Mouse (Mus musculus): ENCODE measurements at regions not wholly inside any gene's neighbourhood (a gene's known extent, or its start where the extent isn't known, plus 50 kb on each side); places are given as distances from the start of the nearest gene placed in this dataset.
A peak's percentile ranks its signal among the peaks of the same experiment; 100 is the strongest.

DNA sequence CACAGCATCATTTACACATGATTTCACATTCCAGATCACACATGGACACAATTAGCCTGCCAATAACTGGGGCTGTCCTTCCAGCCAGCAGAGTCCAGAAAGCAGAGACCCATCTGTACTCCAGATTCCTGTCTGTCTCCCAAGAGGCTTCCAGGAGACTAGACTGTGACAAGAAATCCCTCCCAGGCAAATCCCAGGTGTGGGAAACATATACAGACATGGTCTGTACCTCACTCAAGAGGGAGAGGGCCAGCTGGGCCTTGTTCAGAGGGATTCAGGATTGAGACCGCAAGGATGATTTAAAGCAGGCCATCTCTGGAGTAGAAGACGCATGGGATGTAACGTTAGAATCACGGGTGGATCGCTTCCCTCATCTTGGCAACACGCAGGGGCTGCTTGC, 182.7 kb upstream of the Prr30 start:
- DNase-seq (ENCODE audit: low spot score in 2 of 2), result no peak

DNA sequence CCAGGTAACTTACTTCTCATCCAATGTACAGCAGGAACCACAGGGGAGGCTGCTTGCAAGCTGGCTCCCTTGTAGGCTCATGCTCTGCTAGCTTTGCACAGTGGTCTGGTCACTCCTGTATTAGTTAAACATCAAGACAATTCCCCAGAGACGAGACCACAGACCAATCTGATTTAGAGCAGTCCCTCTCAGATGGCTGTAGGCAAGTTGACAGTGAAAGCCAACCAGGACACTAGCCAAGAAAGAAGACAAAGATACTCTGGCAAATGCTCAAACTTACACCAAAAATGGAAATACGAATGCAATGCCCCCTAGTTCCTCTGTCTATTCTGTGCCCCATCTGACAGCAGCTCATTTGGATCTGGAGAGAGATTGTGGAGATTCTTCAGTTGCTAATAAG, 181.8 kb upstream of the Prr30 start:
- no peak for DNase-seq (ENCODE audit: low spot score in 2 of 2)

DNA sequence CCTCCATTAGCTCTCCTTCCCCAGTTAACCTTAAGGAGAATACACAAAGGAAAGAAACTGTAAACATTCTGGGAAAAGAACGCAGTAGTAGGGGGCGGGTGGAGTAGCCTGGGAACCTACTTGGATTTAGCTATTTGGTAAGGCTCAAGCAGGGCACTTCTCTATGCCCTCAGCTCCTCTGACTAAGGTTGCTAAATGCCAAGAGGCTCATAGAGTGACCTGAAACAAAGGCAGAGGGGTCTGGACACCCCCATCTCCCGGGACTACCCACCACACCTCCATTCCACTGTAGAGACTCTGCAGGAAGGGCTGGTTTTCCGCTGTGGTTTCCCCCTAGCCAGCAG, 179.5 kb upstream of the Prr30 start:
- DNase-seq (ENCODE audit: low spot score in 2 of 2), result no peak

DNA sequence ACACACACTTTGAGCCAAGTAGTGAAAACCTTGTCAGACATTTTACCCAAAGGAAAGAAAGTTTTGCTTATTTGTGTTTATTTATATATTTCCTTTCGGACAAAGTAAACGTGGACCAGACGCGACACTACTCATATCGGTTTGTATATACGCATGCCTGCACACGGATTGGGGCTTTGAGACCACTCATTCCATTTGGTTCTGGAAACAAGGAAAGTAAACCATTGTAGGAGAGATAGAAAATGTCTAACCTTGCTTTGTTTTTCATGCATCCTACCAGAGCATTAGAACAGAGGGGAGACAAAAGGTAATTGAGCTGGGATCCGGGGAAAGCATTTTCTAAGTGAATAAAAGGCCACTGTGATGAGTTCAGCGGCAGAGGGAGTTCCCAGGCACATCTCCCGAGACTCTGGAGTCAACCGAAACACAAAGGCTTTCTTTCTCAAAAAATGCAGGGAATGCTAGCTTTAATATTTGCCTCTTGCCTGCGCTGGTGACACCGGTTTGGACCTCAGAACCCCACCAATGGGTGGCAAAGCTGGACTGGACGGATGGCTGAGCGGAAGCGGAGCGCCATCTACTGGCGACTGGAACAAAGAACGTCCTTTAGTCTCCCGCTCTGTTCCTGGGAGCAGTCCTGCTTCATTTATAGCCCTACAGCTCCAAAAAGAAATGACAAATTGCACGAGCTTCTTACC, 179.0 kb upstream of the Prr30 start:
- DNase-seq (ENCODE audit: low spot score in 2 of 2), result peak; percentile 74 to 88

DNA sequence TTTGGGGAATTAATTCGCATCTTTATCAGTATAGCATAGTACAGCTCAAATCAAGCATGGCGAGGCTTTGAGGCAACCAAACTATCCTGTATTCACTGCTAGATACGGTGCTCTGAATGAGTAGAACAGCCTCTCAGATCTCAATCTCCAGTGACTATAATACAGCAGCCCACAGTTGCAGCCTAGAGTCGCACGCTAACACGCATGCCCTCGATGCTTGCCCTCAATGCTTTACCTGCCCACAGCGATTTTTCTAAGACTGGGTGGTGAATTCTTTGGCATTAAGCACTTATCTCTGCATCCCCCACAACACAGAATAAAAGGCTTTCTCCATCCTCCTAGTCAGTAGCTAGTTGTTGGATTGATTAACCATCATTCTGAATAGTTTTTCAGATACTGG, 178.4 kb upstream of the Prr30 start:
- no peak for DNase-seq (ENCODE audit: low spot score in 2 of 2)

DNA sequence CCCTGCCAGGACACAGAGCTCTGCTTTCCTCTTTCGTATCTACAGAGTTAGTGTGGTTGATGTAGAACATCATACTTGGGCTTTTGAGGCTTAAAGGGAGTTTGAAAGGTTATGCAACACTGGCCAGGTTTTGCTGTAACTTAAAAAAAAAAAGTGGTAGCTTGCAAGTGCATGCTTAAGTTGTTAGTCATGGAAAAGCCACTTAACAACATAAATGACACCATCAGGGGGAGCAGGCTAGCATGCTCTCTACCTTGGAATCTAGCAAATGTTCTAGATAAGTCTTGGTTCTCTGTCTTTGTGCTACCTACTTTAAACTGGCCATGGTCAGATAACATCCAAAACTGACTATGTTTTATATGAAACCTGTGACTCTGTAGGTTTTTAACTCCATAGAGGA, 176.6 kb upstream of the Prr30 start:
- no peak for DNase-seq (ENCODE audit: low spot score in 2 of 2)

DNA sequence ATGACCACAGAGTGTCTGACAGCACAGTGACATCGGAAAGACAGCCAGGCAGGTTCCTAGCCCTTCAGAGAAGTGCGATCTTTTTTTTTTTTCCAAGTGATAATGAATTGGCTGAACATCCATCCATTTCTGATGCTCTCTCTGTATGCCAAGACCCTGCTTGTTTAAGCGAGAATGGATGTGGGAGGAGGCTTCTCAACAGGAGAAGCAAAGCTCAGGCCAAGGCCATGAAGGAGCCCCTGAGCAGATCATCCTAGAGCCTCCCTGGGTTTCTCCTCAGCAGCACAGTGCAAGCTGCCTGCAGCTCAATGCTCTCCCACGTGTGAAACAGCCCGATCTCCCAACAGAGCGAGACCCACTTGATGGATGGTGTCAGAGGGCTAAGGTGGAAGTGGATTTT, 175.7 kb upstream of the Prr30 start:
- no peak for DNase-seq (ENCODE audit: low spot score in 2 of 2)

DNA sequence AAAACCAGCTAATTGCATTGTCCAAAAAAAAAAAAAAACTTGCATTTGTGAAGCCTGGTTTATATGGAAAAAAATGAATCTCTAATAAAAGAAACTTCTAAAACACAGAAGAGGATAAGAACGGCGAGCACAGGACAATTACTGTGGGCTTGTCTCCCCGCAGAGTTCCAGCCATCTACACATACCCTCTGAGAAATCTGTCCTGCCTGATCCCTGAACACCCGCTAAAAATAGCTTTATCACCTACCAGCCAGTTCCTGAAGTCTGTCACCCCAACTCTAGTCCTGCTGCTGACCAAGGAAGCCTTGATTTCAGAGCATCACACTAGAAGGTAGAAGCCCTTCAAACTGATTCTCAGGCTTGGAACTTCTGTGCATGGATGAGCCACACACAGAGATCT, 173.7 kb upstream of the Prr30 start:
- DNase-seq (ENCODE audit: low spot score in 2 of 2), result no peak

DNA sequence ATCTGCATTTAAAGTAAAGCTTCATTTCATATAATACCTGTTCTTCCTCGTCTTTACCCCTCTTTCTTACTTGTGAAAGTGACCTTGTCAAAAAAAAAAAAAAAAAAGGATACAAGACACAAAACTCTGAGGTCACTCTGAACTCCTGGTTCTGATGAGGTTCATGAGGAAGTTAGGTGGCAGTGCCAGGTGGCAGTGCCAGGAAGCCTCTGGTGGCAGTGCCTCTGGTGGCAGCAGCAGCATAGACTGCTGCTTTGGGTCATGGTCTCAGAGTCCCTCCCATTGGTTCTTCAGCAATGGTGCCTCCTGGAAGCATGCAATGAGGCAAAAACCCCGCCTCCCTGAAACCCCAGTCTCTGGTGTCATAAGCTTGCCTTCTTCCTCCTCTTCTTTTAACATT, 159.7 kb upstream of the Prr30 start:
- DNase-seq (ENCODE audit: low spot score in 2 of 2), result no peak

DNA sequence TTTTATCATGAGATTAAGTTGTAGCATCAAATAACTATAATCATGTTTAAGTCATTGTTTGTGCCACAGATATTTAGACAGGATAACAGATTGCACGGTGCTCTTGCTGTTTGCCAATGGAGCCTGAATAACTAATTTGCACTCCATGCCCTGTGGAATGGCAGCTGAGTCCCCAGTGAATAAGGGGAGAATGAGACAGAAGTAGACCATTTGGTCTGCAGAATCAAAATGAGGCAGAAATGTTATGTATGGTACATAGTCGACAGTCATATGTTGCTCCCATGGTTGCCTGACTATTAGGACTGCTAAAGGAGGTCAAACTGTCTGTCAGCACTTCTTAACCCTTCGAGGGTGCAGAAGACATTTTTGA, 152.9 kb upstream of the Prr30 start:
- DNase-seq (ENCODE audit: low spot score in 2 of 2), result no peak

DNA sequence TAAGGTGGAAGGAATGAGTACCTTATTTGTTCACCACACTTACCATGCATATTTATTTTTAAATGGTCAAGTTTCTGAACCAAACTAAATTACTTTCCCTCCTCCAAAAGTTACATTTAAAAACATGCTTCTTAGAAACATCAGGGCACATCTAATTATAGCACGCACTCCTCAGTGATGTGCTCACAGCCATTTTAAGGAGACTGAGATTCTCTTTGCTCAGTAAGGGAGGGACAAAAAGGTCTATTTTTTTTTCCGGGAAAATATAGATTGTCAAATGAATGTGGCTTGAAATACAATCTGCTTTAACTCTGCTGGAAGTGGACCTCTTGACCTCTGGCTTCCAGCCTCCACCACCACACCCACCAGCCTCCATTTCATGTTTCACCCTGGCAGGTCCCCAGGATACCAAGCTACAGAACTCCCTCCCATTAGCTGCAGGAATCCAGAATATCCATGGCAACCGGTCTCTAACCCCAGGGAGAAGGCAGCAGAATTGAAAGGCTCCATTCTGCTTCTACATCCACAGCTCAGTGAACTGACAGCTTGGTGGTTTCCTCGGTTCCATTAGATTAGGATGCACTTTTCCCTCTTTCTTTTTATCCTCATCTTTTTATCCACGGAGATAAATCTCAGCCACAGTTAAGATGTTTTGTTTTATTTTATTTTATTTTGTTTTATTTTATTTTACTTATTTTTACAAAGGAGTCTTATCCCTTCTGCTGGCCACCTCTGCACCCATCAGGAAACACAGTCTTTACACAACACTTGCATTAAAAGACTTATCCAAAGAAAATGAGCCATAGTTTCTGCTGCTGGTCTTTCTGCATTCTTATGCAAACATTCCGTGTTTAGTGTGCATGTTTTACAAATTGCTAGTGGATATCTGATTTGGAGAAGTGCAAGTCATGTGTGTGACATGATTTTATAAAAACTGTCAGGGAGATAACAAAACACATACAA, 152.2 kb upstream of the Prr30 start:
- peak; percentile 25 to 60 for DNase-seq (ENCODE audit: low spot score in 2 of 2)

DNA sequence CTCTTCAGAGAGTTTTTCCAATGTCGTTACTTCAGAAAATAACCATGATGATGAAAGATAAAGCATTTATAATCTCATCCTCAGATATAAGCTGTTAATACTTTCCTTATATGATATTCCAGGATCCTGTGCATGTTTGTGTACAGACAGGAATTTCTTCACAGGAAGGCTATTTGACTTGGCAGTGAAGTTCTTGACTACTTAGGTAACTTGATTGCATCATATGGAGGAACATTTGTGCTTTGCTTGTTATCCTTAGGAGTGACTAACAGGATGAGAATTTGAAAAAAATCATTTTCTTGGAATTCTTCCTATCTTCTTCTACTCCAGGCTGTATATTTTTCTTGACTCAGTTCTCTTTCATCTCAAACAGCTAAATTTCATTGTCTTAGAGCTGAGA, 140.2 kb upstream of the Prr30 start:
- no peak for DNase-seq (ENCODE audit: low spot score in 2 of 2)

DNA sequence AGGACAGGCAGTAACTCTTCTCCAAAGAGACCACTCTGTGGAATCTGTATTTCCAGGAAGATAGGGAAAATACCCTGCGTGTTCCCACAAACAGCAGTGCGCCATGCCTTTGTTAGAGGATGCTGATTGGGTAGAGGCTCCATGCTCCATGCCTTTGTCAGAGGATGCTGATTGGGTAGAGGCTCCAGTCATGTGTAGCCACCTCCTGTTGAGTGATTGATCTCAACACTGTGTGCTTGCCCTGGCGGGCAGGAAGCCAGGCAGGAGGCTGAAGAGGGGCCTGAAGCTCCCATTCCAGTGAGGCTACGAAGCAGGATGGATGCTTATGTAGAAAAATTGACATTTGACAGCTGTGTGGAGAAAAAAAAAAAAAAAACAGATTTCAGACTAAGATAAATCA, 131.9 kb upstream of the Prr30 start:
- no peak for DNase-seq (ENCODE audit: low spot score in 2 of 2)

DNA sequence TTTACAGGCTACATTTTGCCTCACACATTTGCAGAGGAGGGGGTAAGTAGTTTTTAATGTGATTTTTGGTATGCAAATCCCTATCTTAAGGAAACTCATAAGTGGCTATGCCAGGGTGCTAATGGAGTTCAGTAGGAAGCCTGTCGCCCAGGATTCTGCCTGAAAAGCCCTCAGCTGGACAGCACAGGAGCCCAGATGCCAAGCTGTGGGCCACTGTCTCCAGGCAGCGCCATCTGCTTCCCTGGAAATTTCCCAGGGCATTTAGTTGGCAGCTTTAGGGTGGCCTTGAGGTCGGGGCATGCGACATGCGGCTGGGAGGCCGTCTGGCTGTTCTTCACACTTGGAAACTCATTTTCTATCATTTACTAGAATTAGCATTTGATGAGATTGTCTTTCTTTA, 127.3 kb upstream of the Prr30 start:
- DNase-seq (ENCODE audit: low spot score in 2 of 2), result peak in 1 of 2 experiments; percentile 76

DNA sequence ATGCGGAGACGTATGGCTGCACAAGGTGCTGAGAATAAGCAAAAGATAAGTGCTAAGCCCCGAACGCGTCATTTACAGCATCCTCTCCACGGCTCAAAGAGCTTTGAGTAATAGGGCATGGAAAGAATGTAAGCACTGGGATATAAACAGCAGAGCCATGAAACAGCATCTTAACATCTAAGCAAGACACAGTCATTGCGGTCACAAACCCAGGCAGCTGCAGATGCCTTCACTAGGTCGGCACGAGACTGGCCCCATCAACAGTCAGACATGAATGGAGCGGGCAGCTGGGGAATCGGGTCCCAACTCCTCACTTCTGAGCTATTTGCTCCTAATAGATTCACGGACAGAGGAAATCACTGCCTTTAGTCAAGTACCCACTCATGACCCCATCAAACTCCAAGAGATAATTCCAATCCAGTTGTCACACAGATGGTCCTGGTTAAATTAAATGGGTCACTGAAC, 126.4 kb upstream of the Prr30 start:
- no peak for DNase-seq (ENCODE audit: low spot score in 2 of 2)

DNA sequence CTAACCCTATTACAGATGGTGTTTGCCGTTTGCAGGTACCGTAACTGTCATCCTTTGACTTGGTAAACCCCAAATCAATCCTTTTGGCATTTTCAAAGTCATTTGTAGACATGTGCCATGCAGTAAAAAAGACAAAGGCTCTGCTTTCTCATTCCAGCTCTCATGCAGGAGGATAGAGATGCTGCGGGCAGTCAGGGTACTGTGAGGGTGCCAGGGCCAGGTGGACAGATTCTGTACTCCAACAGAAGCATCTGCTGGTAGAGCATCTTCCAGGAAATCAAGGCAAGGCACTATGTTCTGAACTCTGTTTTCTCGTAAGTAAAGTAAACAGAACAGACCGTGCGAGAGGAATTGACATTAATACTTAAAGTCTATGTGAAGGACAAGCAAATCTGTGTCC, 123.2 kb upstream of the Prr30 start:
- no peak for DNase-seq (ENCODE audit: low spot score in 2 of 2)

DNA sequence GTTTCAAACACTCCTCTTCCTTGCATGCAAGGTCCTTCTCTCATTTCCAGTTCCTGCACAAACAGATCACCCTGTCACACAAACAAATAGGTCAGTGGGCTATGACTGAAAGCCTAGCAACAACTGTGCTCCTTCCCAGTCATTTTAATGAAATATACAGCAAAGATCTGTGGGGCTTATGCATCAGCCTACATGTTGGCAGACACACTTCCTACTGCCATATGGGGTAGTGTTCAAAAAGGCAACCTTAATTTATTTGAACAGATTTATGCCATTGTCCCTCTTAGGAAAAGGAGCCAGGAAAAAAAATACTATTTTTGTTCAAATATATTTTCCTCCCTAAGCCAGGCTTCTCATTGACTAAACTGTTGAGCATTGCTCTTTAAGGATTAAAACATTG, 107.8 kb upstream of the Prr30 start:
- DNase-seq (ENCODE audit: low spot score in 2 of 2), result no peak

DNA sequence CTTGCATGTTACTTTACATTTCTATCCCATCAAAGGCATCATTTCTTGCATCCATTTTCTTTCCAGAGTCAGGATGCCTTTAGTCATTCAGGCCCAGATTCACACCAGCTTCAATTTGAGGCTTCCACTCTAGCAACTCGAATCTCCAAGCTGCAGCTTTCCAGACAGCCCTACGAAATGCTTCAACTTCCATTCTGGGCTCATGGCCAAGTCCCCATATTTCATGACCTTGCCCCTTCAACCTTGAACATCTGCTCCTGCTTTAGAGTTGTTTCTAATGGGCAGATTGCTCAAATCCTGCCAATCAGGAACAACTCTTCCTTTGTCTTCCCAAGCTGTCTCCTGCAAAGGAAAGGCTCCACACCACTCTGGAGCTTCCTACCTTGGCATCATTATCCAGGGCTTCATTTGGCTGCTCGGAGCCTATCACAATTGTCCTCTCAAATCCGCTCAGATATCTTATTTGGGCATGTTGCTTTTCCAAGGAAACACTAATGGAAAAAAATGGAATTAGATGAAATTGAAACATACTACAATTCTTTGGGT, 104.4 kb upstream of the Prr30 start:
- DNase-seq (ENCODE audit: low spot score in 2 of 2), result no peak

DNA sequence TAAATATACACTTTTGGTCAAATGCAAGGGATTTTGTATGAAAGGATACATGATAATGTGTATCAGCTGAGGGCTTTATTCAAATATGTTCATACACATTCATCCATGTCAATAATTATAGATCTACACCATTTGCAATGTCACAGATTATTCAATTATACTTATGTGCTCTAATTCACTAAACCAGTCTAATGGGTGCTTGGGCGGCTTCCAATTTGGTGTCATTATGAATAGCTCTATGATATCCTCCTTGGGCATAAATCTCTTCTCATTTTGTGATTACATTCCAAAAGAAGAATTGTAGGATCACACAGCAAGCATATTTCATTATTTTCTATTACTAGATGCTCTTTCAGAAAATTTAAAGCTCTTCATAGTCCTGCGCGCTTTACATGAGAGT, 97.7 kb upstream of the Prr30 start:
- DNase-seq (ENCODE audit: low spot score in 2 of 2), result no peak

DNA sequence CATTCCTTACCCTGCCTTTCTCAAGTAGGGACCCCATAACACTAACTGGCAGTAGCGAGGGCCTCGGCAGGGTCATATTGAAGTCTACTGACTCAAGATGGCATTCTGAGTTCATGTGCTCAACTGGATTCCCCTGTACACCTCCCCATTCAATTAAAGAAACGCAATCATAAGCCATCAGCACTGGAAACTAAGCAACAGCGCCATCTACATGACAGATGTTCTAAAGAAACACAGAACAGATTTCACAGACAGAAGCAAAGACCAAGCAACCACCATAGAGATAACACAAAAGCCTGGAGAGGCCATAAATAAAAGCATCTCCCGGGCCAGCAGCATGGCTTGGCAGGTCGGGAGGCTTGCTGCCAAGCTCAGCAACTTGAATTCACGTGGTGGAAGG, 94.6 kb upstream of the Prr30 start:
- peak in 1 of 2 experiments; percentile 39 for DNase-seq (ENCODE audit: low spot score in 2 of 2)

DNA sequence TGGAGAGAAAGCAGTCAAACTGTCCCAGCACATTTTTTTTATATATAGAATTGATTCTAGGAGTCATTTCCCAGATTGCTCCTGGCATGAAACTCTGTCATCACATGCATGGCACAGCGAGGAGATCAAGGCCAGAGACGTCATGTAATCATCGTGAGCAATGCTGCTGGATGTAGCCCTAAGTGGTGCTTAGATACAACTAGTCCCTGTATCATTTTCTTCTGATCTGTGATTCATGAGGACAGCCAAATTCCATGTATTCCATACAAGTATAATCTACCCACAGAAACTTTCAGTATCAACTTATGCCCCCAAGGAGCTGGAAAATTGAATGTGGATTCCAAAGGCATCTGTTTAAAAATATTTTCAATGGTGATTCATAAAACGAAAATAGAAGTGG, 87.6 kb upstream of the Prr30 start:
- no peak for DNase-seq (ENCODE audit: low spot score in 2 of 2)

DNA sequence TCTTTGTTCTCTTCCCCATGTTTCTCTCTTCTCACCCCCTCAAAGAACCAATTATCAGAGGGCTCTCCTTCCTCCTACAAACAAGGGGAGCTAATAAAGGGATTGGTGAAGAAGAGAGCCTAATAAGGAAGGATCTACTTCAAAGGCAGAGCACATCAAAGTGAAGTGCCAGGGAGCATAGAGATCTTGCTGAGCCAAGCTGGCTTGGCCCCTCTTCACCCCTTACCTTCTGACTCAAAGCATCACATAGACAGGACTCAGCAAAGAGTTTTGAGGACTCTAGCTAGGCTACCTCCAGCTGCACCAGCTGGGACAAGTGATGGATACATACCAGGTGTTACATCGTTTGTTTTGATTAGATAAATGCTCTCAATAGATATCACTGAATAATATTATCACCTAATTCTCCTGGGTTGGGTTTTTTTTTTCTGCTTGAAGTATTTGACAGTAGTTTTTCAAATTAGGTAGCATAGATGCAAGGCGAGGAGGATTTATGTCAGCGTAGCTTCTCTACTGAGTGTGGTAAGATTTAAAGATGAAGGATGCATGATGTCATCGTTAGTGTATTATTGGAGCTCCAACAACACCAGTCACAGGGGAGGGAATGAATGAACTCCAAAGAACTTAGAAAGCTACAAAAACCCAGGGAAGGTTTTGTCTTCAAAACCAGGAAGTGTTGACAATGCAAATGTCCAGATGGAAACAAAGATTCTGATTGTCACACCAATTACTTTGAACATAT, 69.1 kb upstream of the Prr30 start:
- no peak for DNase-seq (ENCODE audit: low spot score in 2 of 2)
